In the genomic region with DNA sequence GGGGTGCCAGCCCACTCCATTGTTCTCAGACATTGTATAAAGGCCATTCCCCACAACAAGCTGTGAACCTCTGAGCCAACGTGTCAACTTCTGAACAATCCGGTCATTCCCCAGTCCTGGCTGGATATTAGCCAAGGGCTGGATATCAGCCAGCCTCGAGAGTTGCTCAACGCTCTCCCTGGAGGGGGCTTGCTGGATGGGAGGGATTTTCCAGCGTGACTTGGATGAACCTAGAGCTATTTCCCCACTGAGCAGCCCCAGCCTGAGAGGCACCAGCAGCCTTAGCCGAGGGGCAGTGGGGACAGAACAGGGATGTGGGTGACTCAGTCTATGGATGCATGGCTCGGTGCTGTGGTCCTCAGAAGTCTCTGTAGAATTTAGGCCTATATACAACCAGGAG, we compare ENCODE assay signal across 9 mouse cellular contexts. TPM values are rescaled to one million over a fixed set of nuclear protein-coding genes. Genes with fewer than 3 reads are reported as not detected.
A peak's percentile ranks its signal among the peaks of the same experiment; 100 is the strongest.
DNase-seq lines count a peak whose midpoint lies in the region; ATAC-seq and TF ChIP-seq lines count a peak whose summit lies in the region.
"Had no signal": no experiment of that assay in that cellular context is flagged by ENCODE, and none has a peak within 500 bp of the region (broad histone marks: within the 10 kb centered on the region; RNA-seq: fewer than 3 reads in every experiment).

No protein-coding gene starts in this region.

- no peak overlapping the region for H3K4me3 ChIP-seq in neural tube, embryonic 12.5 days
- H3K4me3 ChIP-seq in forebrain, postnatal 0 days (ENCODE audit: low read depth, low read length): no peak overlapping the region
- no peak overlapping the region for H3K4me3 ChIP-seq in lung, embryonic 16.5 days (ENCODE audit: low read length)
- H3K4me3 ChIP-seq: erythroblast, embryonic 14.5 days had no signal

- DNase-seq in neural tube, embryonic 10.5 days (ENCODE audit: extremely low spot score, low spot score): no peak
- peak; percentile 72 for DNase-seq in forebrain, postnatal 0 days
- peak; percentile 91 to 92 for DNase-seq in heart, postnatal 36 days
- peak; percentile 20 to 28 for DNase-seq in layer of hippocampus, adult 8-10 months (ENCODE audit: low spot score in 2 of 2)
- peak; percentile 15 for DNase-seq in right cerebral cortex, postnatal 25 days
- no peak for DNase-seq in embryo, embryonic 10.5 days (ENCODE audit: low spot score)

- H3K4me2 ChIP-seq in neural tube, embryonic 12.5 days (replicated peaks): peak overlapping the region; percentile 31
- no peak overlapping the region; the same call in 1 of the 2 replicates for H3K4me2 ChIP-seq in forebrain, postnatal 0 days (ENCODE audit: low read depth)
- 0 out of 2 replicates have a peak overlapping the region, but pooled peaks have one; percentile 15 for H3K4me2 ChIP-seq in lung, embryonic 16.5 days (ENCODE audit: low read depth, low read length)

- peak; percentile 29; the same call in 1 of the 2 replicates for ATAC-seq in neural tube, embryonic 12.5 days (ENCODE audit: low FRiP score, low read depth)
- ATAC-seq in forebrain, postnatal 0 days: peak; percentile 65
- peak; percentile 91 for ATAC-seq in lung, embryonic 16.5 days (ENCODE audit: low read depth)

- H3K27ac ChIP-seq in neural tube, embryonic 12.5 days: no peak overlapping the region; the same call in 1 of the 2 replicates
- H3K27ac ChIP-seq in forebrain, postnatal 0 days (ENCODE audit: low read depth, low read length): 0 out of 2 replicates have a peak overlapping the region, but pooled peaks have one; percentile 9
- H3K27ac ChIP-seq in lung, embryonic 16.5 days (ENCODE audit: low read length): peak overlapping the region; percentile 90

- no peaks in the 10 kb centered on the region for H3K36me3 ChIP-seq in neural tube, embryonic 12.5 days
- no peaks in the 10 kb centered on the region for H3K36me3 ChIP-seq in forebrain, postnatal 0 days (ENCODE audit: insufficient read depth)
- H3K36me3 ChIP-seq in lung, embryonic 16.5 days (ENCODE audit: control insufficient read depth, insufficient read depth, low read length): no peaks in the 10 kb centered on the region

- no peak for TF ChIP-seq CTCF in forebrain, postnatal 0 days (IDR thresholded peaks at IDR 0.05; ENCODE audit: low read depth)

- WGBS in neural tube, embryonic 12.5 days: 19% methylated on average over 7 of the region's 7 CpGs
- WGBS in forebrain, postnatal 0 days: 9% methylated on average over 7 of the region's 7 CpGs
- WGBS in lung, embryonic 16.5 days: 1% methylated on average over 7 of the region's 7 CpGs

- intact Hi-C loops in heart, postnatal 36 days (cut with DNase I): no loop called here

- no peaks in the 10 kb centered on the region for H3K27me3 ChIP-seq in neural tube, embryonic 12.5 days (replicated peaks)
- H3K27me3 ChIP-seq in forebrain, postnatal 0 days (ENCODE audit: insufficient read depth, low read length): no peaks in the 10 kb centered on the region
- H3K27me3 ChIP-seq in lung, embryonic 16.5 days (ENCODE audit: control insufficient read depth, insufficient read depth, low read depth, low read length): no peaks in the 10 kb centered on the region

- 0 out of 2 replicates have a peak overlapping the region, but pooled peaks have one; percentile 13 for H3K9ac ChIP-seq in neural tube, embryonic 12.5 days
- no peak overlapping the region for H3K9ac ChIP-seq in forebrain, postnatal 0 days
- H3K9ac ChIP-seq in lung, embryonic 16.5 days (ENCODE audit: low read length): no peak overlapping the region; the same call in 1 of the 2 replicates

- H3K9me3 ChIP-seq in neural tube, embryonic 12.5 days: no peaks in the 10 kb centered on the region
- H3K9me3 ChIP-seq in forebrain, postnatal 0 days (ENCODE audit: low read length): no peaks in the 10 kb centered on the region
- no peaks in the 10 kb centered on the region for H3K9me3 ChIP-seq in lung, embryonic 16.5 days (ENCODE audit: control insufficient read depth, low read length)

- peaks cover 19% of the 10 kb centered on the region for H3K4me1 ChIP-seq in neural tube, embryonic 12.5 days
- H3K4me1 ChIP-seq in forebrain, postnatal 0 days (ENCODE audit: insufficient read depth): 0 out of 2 replicates have a peak, but pooled peaks cover 9% of the 10 kb centered on the region
- H3K4me1 ChIP-seq in lung, embryonic 16.5 days (replicated peaks; ENCODE audit: control insufficient read depth, insufficient read depth, low read length): peaks cover 24% of the 10 kb centered on the region

RNA-seq across cellular contexts. Expression of gene Wnt11, which starts 51.0 kb away (rescaled TPM):
- polyA plus RNA-seq in neural tube, embryonic 12.5 days (2016; fragmentation: Nextera tagmentation; extraction: Ambion mirVana): 7.2 and 9.4 TPM in 2 replicates
- total RNA-seq in forebrain, postnatal 0 days (2014; rRNA removed): 3.3 and 4.6 TPM in 2 replicates
- 0.86 and 1.1 TPM in 2 replicates for polyA plus RNA-seq in forebrain, postnatal 0 days (2015; fragmentation: Nextera tagmentation; extraction: Ambion mirVana)
- 1 to 10 TPM; 5.1 to 9.2 TPM for total RNA-seq in heart, postnatal 36 days (2021)
- total RNA-seq in layer of hippocampus, adult 8-10 months (2022): 1 to 10 TPM; 1.4 to 4.4 (median 1.9) TPM
- polyA plus RNA-seq in lung, embryonic 16.5 days (2015; fragmentation: Nextera tagmentation; extraction: Ambion mirVana): 12.3 TPM in 2 replicates
- polyA plus RNA-seq: erythroblast, embryonic 14.5 days had no signal

Comparison
In these comparisons a context has a peak if more than half of its experiments do, and no peak if none do; other contexts are left out.
1. ATAC-seq: peak in every context shown above with its lines; median percentile 91 in lung, embryonic 16.5 days; 65 in forebrain, postnatal 0 days; 29 in neural tube, embryonic 12.5 days.
2. DNase-seq: peak in forebrain, postnatal 0 days (single experiment), heart, postnatal 36 days (2 of 2), layer of hippocampus, adult 8-10 months (2 of 2) and right cerebral cortex, postnatal 25 days (single experiment); none in neural tube, embryonic 10.5 days (single experiment) and embryo, embryonic 10.5 days (single experiment).